Mouse (Mus musculus) frontal cortex, postnatal 36 days (tissue): ENCODE measurements at regions not wholly inside any gene's neighbourhood (a gene's known extent, or its start where the extent isn't known, plus 50 kb on each side); places are given as distances from the start of the nearest gene placed in this dataset.

Experiments
- DNase-seq, 2 experiments: peaks; one replicate each; pipeline ENCODE4 v3.0.0; 2022; ENCODE audit warnings: low spot score in 2 of 2

DNA sequence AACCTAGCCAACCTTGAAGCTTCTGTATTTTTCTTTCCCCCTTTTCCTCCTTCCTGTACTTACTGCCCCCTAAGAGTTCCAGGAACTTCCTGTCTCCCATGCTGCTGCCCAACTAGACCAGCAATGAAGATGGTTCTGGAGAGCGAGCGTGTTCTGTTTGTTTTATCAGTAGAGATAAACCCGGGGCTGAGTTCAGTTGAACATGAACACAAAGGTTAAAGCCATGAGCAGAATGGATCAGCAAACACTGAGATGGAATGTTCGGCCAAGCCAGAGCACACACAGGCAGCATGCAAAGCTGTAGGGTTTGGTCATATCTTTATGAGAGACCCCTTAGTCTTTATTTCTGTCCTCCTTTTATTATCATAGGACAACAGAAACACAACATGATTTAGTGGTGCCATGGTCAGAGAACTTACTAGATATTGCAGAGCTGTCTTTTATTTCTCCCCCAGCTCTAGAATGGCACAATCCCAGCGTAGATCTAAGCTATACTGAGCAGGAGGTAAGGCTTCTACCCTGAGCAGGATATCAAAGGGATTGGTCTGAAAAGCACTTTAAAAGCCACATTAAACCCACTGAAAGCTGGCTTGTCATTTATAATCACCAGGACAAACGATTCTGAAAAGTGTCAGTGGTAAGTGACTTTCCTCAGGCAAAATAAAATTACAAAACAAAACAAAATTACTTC lies 105.9 kb upstream of the Peli1 start:
- no peak for DNase-seq

DNA sequence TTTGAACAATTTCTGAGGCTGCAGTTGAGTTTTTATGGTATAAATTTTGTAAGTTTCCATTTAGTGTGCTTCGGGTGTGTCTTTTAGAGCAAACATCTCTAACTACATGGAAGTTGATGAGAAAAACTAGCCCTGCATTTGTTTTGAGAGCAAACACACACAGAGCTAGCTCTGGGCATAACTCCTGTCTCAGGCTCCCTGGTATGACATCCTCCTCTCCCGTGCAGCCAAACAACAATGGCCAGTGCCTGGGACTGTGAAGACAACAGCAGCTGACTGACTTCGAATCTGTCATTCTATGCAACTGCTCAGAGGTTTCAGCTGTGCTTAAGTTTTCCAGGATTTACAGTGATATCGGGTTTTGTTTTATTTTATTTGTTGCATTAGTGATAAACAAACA lies 105.3 kb upstream of the Peli1 start:
- DNase-seq, result no peak

DNA sequence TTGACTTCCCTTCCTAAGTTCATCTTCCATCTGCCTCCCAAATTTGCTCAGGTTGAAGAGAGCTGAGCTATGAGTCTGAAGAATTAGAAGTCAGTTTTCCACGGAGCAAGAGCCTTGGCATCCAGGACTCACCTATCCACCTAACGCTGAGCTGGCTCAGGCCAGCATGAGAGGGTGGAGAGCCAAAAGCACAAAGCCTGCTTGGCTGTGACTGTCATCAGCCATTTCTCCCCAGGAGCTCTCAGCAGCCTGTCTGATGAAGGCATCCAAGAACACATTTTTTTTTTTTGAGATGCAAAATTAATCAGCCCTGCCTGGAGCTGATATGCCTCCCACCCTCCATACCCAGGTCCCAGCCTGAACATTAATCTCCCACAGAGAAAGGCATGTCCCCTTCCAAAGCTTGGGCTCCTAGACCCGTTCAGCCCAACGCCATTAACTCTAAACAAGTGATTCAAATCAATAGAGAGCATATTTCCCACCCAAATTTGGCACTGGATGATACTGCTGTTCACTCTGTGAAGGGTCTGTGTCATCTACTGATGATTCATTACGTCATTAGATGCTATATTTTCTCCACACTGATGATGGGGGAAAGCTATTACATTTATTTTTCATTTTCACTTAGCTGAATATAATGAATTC lies 103.8 kb upstream of the Peli1 start:
- DNase-seq, result peak; percentile 7 to 8

DNA sequence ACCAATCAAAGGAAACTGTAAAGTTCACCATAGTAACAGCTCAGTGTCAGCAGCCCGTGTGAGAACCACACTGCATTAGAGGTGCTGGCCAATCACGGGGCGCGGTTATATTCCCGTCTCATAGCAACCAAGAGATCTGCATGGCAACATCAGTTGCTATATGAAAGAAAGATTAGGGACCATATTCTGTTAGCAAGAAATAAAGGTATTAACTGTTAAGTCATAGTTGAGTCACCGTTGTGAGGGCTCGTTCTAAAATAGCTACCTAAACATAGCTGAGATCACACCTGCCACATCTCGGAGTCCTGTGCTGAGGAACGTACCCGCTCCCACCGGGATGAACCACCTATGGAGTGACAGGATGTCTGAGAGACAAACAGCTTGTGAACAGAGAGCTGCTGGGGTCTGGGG lies 103.2 kb upstream of the Peli1 start:
- peak; percentile 69 to 82 for DNase-seq

DNA sequence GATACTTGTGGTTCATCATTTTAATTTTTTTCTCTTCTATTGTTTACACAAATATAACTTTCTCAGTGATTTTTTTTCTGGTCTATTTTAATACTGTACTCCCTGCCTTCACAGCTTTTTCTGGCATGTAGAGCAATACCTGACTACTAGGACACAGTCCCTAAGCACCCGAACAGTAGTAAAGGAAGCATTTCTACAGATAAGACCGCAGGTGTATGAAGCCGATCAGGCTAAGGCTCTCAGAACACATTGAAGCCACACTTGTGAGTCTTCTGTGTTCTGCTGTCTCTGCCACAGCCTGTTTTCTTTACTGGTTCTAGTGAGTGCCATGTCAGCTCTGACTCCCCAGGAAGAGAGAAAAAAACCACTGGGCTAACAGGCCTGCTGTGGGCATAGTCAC lies 102.2 kb upstream of the Peli1 start:
- peak in 1 of 2 experiments; percentile 6 for DNase-seq

DNA sequence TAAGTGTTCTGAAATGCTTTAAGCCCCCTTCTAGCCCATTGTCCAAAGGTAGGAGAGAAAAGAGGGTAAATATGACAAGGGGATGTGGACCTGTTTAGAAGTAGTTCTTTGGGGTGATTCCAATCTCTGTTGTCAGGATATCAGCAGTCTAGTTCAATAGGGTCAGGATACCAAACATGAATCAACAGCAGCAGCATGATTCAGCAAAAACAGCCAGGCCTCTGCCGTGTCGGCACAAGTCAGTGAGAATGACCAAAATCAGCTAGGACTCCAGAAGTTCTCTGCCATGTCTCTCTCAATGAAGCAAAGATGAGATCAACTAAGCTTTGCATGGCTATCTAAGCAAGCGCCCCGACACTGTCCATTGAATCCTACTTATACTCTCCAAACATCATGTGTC lies 97.5 kb upstream of the Peli1 start:
- no peak for DNase-seq

DNA sequence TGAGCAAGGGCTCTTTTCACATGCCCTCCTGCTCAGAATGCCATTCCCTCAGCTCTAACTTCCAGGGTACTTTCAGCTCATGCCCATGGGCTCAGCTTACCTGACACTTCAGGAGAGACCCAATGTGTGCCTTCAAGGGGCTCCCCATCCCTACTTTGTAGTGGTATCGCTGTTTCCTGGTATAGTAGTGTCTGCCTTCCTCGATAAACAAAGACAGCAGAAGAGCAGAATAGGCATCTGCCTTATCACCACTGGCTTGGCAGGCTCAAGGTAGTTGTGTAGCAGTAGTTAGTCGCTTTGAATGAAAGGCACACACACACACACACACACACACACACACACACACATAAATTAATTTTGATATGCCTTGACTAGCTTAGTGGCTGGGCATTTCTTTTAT lies 89.7 kb upstream of the Peli1 start:
- no peak for DNase-seq

DNA sequence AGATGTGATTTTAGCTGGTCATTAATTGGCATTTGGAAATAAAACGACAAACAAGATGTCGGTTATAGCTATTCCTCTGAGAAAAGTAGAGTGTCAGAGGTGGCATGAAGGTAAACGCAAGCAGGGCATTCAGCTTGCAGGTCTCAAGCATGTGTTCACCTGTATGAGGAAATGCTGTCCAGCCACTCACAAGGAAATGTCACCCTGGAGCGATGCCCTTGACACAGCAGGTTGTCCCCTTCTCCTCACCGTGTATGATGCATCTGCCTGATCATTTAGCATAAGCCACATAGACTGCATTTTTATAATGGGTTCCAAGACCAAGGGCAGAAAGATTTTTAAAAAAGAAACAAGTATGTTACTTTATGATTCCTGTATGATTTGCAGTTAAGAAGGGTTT lies 83.9 kb upstream of the Peli1 start:
- no peak for DNase-seq

DNA sequence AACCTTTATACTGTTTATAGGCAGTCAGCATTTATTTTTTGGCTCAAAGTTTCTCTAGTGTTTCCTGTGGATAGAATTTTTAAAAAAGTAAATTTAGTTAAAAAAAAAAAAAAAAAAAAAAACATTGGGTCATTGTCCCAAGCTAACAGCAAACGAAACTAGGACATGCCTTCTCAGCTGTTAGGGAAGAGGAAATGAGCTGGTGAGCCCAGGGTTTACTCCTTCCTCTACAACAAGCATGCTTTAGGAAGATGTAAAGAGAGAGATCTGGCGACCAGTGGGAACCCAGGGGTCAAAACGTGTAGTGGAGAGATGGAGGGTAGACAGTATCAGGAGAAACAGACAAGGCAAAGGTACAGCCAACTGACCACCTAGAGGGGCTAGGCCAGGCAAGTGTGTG lies 81.6 kb upstream of the Peli1 start:
- DNase-seq, result no peak

DNA sequence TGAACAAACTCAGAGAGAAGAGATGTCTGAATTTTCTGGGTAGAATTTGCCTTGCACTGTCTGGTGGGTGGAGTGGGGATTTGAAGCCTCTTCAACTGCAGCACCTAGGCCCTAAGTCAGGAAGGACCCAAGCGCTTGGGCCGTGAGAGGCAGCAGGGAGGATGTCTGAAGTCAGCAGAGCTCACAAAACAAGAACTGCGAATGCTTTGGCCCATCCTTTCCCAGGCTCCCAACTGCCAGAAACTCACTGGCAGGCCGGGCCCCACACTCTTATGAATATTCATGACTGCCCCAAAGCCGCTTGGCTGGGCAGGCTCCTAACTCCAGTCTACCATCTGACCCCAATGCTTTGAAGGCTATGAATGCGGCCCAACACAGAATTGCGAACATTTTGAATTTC lies 80.2 kb upstream of the Peli1 start:
- DNase-seq, result peak in 1 of 2 experiments; percentile 31

DNA sequence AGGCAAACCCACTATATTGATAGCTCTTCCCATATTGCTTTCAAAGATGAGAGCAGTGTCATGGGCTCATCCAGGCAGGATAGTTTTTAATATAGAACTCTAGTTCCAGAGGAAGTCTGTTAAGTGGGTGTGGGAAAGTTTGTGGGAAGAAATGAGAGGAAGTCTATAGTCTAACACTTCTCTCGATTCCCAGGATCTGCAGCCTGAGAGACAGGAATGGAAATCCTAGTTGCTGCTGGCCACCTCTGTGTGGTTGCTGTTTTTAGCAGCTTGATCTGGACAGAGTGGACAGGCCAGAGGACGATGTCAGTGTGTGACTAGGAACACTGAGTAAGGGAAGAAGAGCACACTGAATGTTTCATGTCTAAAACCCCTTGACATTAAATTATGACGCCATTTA lies 76.8 kb upstream of the Peli1 start:
- DNase-seq, result no peak

DNA sequence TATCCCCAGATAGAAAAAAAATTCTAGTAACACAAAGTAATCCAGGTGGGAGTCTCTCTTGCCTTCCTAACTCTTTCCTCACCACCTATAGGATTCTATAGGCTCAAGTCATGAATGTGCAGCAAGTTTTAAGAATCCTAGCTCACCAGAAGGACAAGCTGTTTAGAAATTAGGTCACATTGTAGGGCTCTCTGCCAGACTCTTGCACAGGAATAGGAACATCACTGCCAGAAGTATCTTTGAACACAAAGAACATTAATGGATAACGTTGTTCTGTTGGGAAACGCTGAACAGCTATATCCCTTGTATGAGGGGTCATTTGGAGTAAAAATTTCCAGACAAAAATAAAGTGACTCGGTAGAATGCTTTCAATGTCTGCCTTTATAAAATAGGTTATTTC lies 75.6 kb upstream of the Peli1 start:
- DNase-seq, result no peak

DNA sequence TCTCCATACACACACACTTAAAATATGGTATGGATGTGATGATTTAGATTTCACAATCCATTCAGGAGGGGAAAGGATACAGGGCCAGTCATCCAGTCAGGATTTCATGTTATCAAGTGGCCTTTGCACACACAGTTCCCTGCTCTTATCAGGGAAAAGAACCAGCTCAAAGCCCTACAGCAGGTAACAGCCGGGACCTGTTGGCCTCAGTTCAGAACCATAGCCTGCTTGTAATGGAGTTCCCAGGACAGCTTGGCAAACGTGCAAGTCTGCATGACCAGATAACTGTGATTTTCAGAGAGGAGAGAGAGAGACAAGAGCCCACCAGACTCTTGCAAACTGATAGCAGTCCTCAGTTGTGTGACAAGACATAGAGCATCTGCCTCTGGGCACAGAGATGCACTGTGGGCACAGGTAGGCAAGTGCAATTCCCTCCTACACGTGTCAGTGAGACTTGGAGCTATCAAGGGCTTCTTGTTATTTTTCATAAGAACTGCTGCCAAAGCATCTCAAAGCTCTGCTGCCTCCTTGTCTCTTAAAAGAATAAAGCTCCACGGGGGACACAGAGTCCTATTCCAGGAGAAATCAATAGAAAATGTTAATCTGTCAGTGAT lies 74.9 kb upstream of the Peli1 start:
- no peak for DNase-seq

DNA sequence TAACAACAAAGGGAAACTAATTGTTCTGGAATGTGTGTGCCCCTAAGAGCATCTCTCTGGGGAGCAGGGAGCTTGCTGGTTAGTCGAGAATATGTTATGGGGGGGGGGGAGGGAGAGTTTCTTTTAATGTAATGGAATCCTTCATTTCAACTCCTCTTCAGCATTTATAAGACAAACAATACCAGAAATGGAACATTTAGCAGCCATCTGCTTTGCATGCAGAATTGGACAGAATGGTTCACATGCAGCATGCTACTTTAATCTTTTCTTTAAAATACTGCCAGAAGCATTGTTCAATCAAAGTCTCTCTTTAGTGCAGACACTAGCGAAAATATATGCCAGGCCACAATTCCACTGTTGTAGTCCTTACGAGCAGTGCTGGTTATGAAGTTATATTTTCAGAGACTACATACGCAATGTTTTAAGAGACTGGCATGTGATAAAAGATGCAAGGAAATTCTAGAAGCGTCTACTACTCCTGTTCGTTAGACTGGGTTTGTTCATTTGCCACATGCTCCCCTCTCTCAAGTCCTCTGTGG lies 74.2 kb upstream of the Peli1 start:
- no peak for DNase-seq

DNA sequence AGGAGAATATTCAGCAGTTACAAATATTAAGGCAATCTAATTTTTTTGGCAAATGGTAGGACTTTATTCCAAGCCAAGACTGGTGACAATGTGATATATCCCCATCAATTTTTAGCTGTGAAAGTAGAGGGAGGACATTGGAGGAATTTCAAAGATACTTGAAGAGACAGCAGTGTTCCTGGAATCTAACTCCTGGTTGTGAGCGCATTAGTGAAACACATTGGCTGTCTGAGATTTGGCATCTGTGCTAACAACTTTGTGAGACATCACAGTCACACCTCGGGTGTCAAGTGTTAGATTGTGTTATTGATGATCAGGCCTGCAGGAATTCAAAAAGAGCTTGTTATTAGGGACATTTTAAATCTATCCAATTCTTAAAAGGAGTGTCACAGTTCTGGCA lies 71.3 kb upstream of the Peli1 start:
- no peak for DNase-seq

DNA sequence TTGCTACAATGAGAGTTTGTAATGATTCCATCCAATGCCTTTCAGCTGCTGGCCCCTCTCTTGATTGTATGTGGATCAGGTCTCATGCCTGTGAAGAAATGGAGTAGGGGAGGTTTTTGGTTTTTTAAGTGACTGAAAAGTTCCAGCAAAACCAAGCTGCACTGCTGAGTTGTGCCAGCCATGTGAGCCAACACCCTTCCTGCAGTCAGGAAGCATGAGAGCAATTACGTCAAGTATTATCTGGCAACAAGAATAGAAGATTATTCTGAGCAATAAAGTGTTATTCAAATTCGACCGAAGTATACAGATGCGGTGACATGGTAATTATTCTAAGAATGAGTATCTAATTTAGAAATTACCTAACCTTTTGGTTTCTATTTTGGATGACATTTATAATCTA lies 67.0 kb upstream of the Peli1 start:
- no peak for DNase-seq

DNA sequence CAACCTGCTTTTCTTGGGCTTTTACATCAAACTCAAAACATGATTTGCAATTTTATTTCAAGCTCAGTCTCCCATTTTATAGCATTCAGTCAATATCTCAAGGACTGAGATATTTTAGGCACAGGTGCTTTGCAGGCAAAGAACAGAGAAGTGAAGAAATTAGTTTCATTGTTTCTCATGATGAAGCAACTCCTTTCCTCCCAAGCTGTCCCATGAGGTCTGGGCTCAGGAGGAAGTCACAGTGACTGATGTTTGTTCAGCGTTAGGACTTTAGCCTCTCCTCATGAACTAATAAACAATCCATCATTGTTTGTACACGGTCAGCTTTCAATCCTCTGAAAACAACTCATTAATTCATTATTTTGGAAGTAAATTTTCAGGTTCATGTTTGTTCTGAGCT lies 66.6 kb upstream of the Peli1 start:
- no peak for DNase-seq

DNA sequence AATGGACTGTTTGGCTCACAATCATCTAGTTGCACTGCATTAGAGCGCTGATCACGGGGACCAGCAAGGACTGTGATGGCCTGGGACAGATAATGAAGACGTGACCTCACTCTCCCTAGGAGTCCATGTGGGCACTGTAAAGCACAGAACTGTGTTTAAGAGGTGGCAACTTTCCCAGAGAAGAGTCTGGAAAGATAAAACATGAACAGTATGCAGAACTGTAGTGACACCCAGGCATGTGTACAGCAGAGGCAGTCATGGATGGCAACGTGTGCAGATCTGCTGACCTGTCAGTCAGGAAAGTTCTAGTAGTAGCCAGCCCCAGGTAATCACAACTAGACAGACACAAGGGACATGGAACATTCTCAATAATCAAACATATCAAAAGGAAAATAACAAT lies 63.8 kb upstream of the Peli1 start:
- no peak for DNase-seq

DNA sequence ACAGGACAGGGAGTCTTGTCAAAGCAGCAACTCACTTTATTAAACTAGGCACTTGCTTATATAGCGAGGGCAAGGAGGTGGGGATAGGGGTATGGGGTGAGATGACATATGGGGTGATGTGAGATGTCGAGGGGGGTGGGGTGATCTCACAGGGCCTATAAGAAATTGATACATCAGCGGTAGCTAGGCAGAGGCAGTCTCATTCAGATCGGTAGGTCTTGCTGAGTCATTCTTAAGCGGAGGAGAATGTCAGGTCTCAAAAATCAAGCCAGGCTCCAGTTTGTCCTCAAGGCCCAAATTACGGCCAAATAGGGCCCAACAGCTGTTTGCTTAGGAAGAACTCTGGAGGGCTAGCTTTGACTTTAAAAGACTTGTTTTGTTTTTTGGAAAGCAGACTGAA lies 60.7 kb upstream of the Peli1 start:
- no peak for DNase-seq

DNA sequence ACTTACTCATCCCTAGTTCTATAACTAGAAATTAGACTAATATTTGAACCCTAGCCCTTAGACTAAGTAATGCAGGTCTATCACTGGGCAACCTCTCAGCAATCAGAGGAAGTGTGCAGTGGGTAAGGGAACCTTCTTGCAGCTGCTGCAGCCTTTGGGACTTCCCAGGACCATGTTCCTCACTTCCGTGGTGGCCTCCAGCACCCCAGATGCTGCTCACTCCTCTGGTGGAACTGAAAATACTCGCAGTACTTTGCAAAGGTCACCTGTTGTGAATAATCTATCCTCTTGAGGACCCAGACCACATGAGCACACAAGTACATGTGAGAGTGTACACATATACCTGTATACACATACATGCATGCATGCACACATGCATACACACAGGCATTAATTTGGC lies 59.3 kb upstream of the Peli1 start:
- no peak for DNase-seq

DNA sequence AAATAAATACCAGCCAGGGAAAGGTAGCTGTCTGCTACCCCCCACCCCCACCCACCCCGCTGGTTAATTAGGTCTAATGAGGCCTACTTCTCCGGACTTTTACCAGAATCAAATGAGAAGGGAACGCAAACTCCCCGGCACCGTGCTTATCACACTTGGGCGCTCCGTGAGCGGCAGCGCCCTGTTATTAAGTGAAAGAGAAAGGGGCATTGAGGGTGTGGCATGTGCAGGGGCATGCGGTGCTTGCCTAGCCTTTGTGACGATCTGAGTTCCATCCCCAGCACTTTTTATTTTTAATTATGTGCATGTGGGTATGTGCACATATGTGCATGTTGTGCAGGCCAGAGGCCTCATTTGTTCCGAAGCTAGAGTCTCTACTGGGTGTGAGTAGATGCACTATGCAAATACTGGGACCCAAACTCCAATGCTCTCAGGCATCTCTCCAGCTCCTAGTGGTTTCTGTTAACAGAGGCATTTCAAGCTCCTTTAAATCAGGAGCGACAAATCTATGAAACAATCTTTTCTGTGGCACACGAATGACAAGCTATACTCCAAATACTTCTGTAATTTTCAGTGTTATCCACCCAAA lies 57.8 kb upstream of the Peli1 start:
- no peak for DNase-seq

DNA sequence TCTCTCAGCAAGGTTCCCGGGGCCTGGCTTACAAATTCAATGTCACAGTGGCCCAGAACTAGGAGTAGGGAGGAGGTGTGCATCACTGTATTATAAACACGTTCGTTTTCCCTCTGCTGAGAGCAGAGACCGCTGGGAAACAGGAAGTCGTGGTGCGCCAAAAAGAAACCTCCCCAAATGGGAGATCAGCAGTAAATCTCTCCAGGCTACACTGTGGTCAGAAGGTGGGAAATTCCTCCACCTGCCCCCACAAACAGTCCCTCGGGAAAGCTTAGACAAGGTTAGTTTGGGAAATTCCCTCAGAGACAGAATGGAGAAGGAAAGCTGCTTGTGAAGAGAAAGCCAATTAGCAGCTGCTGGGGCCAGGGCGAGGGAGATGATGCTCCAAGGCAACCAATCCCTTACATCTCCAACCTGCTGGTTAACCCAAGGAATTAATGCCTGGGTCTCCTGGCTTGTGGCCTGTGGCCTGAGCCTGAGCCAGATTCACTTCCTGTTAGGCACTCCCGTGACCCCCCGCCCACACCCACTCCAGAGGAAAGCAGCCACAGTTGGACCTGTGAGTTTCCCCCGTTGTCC lies 57.2 kb upstream of the Peli1 start:
- no peak for DNase-seq
